Mouse (Mus musculus) embryonic facial prominence, embryonic 14.5 days (tissue): ENCODE data around the gene Rab40b. TPM values are rescaled to one million over a fixed set of nuclear protein-coding genes. Genes with fewer than 3 reads are reported as not detected.

Experiments
- ATAC-seq: fragments of 200-750 bp; cut with Nextera tagmentation; 2 replicates; pipeline ENCODE4 v1.8.0; 2017; ENCODE audit warnings: low read depth, moderate number of reproducible peaks, moderate TSS enrichment
- DNase-seq: peaks from one replicate; pipeline ENCODE4 v3.0.0-alpha.2; 2015; ENCODE audit warnings: low spot score
- H3K27ac ChIP-seq: fragments of 300-500 bp; sonication (generic); replicated peaks from 2 replicates; pipeline ENCODE4 v1.5.1; 2014; ENCODE audit warnings: low read depth, mild to moderate bottlenecking, low read length, moderate library complexity
- H3K27me3 ChIP-seq: fragments of 300-500 bp; sonication (generic); replicated peaks from 2 replicates; pipeline ENCODE4 v1.6.1; 2014; ENCODE audit warnings: low read length; ENCODE audit not compliant: control insufficient read depth, insufficient read depth
- H3K36me3 ChIP-seq: fragments of 300-500 bp; sonication (generic); 2 replicates; pipeline ENCODE4 v1.6.1; 2014; ENCODE audit warnings: low read length, mixed read lengths; ENCODE audit not compliant: control insufficient read depth, insufficient read depth
- H3K4me1 ChIP-seq: fragments of 300-500 bp; sonication (generic); 2 replicates; pipeline ENCODE4 v1.6.1; 2014; ENCODE audit warnings: antibody characterized with exemption, low read length; ENCODE audit not compliant: control insufficient read depth, insufficient read depth
- H3K4me2 ChIP-seq: fragments of 300-500 bp; sonication (generic); 2 replicates; pipeline ENCODE4 v1.6.1; 2014; ENCODE audit warnings: low read depth, mild to moderate bottlenecking, low read length, moderate library complexity, mixed read lengths
- H3K4me3 ChIP-seq: fragments of 300-500 bp; sonication (generic); 2 replicates; pipeline ENCODE4 v1.5.1; 2014; ENCODE audit warnings: low read depth, mild to moderate bottlenecking, low read length
- H3K9ac ChIP-seq: fragments of 300-500 bp; sonication (generic); 2 replicates; pipeline ENCODE4 v1.6.1; 2014; ENCODE audit warnings: low read depth, mild to moderate bottlenecking, low read length, moderate library complexity, mixed read lengths
- H3K9me3 ChIP-seq: fragments of 300-500 bp; sonication (generic); 2 replicates; pipeline ENCODE4 v1.6.1; 2016; ENCODE audit warnings: low read length; ENCODE audit not compliant: control insufficient read depth
- WGBS: fragments of 180-500 bp; shearing (Covaris S2); extraction: QIAGEN DNeasy Blood & Tissue Kit; methylation state at CpG from one replicate; pipeline ENCODE4 v1.1.7; 2014; 5-methylcytosine and 5-hydroxymethylcytosine counted together
- polyA plus RNA-seq: library from polyadenylated mRNA; unstranded; fragments of >200 nt; fragmentation: Nextera tagmentation; extraction: Ambion mirVana; gene quantifications from 2 replicates; pipeline ENCODE4 v1.2.1, GENCODE M21; 2014

Rab40b gene
- polyA plus RNA-seq, 1 experiment from 2014 or later: 43.7 TPM

- H3K4me2 ChIP-seq: no peak overlapping the region
- 43% methylated on average over 2 of the region's 2 CpGs for WGBS
- H3K4me1 ChIP-seq: peaks cover 11% of the 10 kb centered on the region
- H3K9ac ChIP-seq: no peak overlapping the region
- no peaks in the 10 kb centered on the region for H3K36me3 ChIP-seq
- no peaks in the 10 kb centered on the region for H3K9me3 ChIP-seq
- ATAC-seq: no peak
- no peak for DNase-seq
- H3K27me3 ChIP-seq: no peaks in the 10 kb centered on the region
- no peak overlapping the region for H3K4me3 ChIP-seq
- no peak overlapping the region for H3K27ac ChIP-seq
Measured at GRCm38 (mm10) chr11:121418932-121419331, 30.9 kb upstream of the Rab40b start.

- Histone ChIP-seq H3K4me1 (peaks cover 11% of the 10 kb centered on the region), H3K27me3 (no peaks in the 10 kb centered on the region), H3K9me3 (no peaks in the 10 kb centered on the region), H3K27ac (no peak overlapping the region), H3K9ac (no peak overlapping the region), H3K4me3 (no peak overlapping the region), H3K4me2 (no peak overlapping the region), H3K36me3 (no peaks in the 10 kb centered on the region)
- WGBS: 81% methylated on average over 5 of the region's 5 CpGs
- no peak for DNase-seq
- no peak for ATAC-seq
Measured at GRCm38 (mm10) chr11:121417971-121418370, 29.9 kb upstream of the Rab40b start.

DNA sequence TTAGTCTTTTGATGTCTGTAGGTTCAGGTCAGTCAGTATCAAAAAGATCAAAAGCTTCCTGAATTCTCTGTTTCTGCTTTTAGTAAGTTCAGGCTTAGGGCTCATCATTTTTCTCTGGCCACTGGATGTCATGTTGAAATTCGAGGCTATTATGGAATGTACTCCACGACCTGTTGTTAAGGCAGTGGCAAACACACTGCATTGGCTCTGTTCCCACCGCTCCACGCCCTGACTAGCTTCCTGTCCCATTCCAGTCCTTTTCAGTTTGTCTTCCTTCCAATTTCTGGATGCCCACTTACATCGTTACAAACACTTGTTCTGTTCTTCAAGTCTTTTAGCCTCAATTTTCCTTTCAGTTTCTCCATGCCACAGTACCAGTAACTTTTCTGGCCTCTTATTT lies 27.3 kb upstream of the Rab40b start:
- Histone ChIP-seq H3K9me3 (no peaks in the 10 kb centered on the region), H3K36me3 (no peaks in the 10 kb centered on the region), H3K9ac (no peak overlapping the region), H3K27me3 (no peaks in the 10 kb centered on the region), H3K4me3 (no peak overlapping the region), H3K4me1 (peaks cover 1% of the 10 kb centered on the region; the same call in 1 of the 2 replicates), H3K4me2 (no peak overlapping the region), H3K27ac (no peak overlapping the region)
- no peak for ATAC-seq
- no peak for DNase-seq
- 62% methylated on average over 5 of the region's 5 CpGs for WGBS

DNA sequence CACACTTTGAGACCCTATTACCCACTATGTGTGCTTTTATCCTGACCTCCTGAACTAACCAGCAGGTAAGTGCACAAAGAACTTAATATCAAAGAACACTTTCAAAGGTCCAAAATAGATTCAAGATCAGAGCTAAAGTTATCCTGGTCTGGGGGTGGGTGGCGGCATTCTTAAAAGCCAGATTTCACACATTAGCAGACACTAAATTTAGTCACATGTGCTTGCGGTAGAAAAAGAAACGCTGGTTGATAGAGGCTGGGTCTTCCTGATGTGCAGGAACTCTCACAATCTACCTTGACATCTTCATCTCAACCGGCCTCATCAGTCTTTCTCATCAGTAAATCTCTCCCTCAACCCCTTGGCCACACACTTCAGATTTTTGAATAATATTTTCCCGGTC lies 26.7 kb upstream of the Rab40b start:
- 81% methylated on average over 5 of the region's 5 CpGs for WGBS
- no peaks in the 10 kb centered on the region for H3K4me1 ChIP-seq

GRCm38 (mm10) chr11:121407366-121408155 lies 19.5 kb upstream of the Rab40b start:
- Histone ChIP-seq H3K4me1 (no peaks in the 10 kb centered on the region), H3K36me3 (no peaks in the 10 kb centered on the region), H3K4me3 (no peak overlapping the region), H3K27me3 (no peaks in the 10 kb centered on the region), H3K27ac (no peak overlapping the region), H3K4me2 (no peak overlapping the region), H3K9ac (no peak overlapping the region), H3K9me3 (no peaks in the 10 kb centered on the region)
- 75% methylated on average over 3 of the region's 3 CpGs for WGBS
- DNase-seq (no peak), ATAC-seq (no peak)

More for the DNA sequence above, 26.7 kb upstream of the Rab40b start:
- Histone ChIP-seq H3K9me3 (no peaks in the 10 kb centered on the region), H3K4me2 (no peak overlapping the region), H3K9ac (no peak overlapping the region), H3K27ac (no peak overlapping the region), H3K36me3 (no peaks in the 10 kb centered on the region), H3K4me3 (no peak overlapping the region), H3K27me3 (no peaks in the 10 kb centered on the region)
- ATAC-seq (no peak), DNase-seq (no peak)

GRCm38 (mm10) chr11:121392405-121392804 lies 4.4 kb upstream of the Rab40b start:
- no peak for ATAC-seq
- H3K9me3 ChIP-seq: no peaks in the 10 kb centered on the region
- no peaks in the 10 kb centered on the region for H3K36me3 ChIP-seq
- H3K4me1 ChIP-seq: peaks cover 6% of the 10 kb centered on the region; the same call in 1 of the 2 replicates
- no peak overlapping the region for H3K9ac ChIP-seq
- H3K27ac ChIP-seq: no peak overlapping the region
- DNase-seq: no peak
- no peak overlapping the region for H3K4me2 ChIP-seq
- no peaks in the 10 kb centered on the region for H3K27me3 ChIP-seq
- 92% methylated on average over 3 of the region's 3 CpGs for WGBS
- no peak overlapping the region for H3K4me3 ChIP-seq

GRCm38 (mm10) chr11:121390793-121391192 lies 2.7 kb upstream of the Rab40b start:
- WGBS: 71% methylated on average over 3 of the region's 3 CpGs
- Histone ChIP-seq H3K4me1 (peaks cover 6% of the 10 kb centered on the region; the same call in 1 of the 2 replicates), H3K9me3 (no peaks in the 10 kb centered on the region), H3K4me3 (no peak overlapping the region), H3K27me3 (no peaks in the 10 kb centered on the region), H3K27ac (no peak overlapping the region), H3K4me2 (no peak overlapping the region), H3K9ac (no peak overlapping the region), H3K36me3 (no peaks in the 10 kb centered on the region)
- no peak for DNase-seq
- ATAC-seq: no peak

DNA sequence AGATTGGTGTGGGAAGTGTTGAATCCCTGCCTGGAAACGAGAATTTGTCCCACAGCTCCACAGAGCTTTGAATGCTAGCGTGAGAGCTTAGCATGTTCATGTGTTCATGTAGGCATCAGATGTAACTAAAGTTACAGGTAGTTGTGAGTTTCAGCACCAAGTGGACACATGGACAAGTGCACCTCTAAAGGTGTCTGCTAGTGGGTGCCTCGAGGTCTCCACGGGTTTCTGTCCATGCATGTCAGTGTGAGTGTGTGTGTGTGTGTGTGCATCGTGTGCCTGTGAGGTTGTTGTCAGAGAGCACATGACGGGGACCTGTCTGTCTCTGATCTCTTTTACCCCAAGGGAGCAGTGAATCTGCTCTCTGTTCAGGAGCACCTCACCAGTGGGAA lies 499 bp upstream of the Rab40b start:
- no peaks in the 10 kb centered on the region for H3K36me3 ChIP-seq
- H3K27ac ChIP-seq: peak overlapping the region; percentile 39; the same call in 1 of the 2 replicates
- no peak; the same call in 1 of the 2 replicates for ATAC-seq
- H3K9ac ChIP-seq: 0 out of 2 replicates have a peak overlapping the region, but pooled peaks have one; percentile 8
- H3K4me3 ChIP-seq: peak overlapping the region; percentile 74
- no peaks in the 10 kb centered on the region for H3K9me3 ChIP-seq
- H3K4me1 ChIP-seq: peaks cover 6% of the 10 kb centered on the region; the same call in 1 of the 2 replicates
- no peaks in the 10 kb centered on the region for H3K27me3 ChIP-seq
- H3K4me2 ChIP-seq: peak overlapping the region; percentile 68
- no peak for DNase-seq
- 5% methylated on average over 6 of the region's 6 CpGs for WGBS

- no peak overlapping the region for H3K4me2 ChIP-seq
- ATAC-seq (no peak), DNase-seq (no peak)
- H3K4me1 ChIP-seq: no peaks in the 10 kb centered on the region
- 62% methylated on average over 6 of the region's 6 CpGs for WGBS
- H3K27ac ChIP-seq: no peak overlapping the region
- no peaks in the 10 kb centered on the region for H3K9me3 ChIP-seq
- H3K27me3 ChIP-seq: no peaks in the 10 kb centered on the region
- H3K4me3 ChIP-seq: no peak overlapping the region
- H3K9ac ChIP-seq: no peak overlapping the region
- H3K36me3 ChIP-seq: no peaks in the 10 kb centered on the region
Measured at GRCm38 (mm10) chr11:121380294-121380693, 7.8 kb downstream of the Rab40b start.
